Mouse (Mus musculus) adrenal gland, postnatal 25 days (tissue): Measurements from ENCODE around the gene Fto. TPM values are rescaled to one million over a fixed set of nuclear protein-coding genes. Genes with fewer than 3 reads are reported as not detected.

Experiments used
- DNase-seq: peaks from one replicate; pipeline ENCODE4 v3.0.0; 2021; ENCODE audit warnings: mixed read lengths
- long read RNA-seq: library from polyadenylated mRNA; stranded (forward); transcript quantifications from one replicate; pipeline ENCODE4 v2.0.0, GENCODE M21; 2021
- total RNA-seq: library from RNA; stranded (reverse); gene quantifications from 2 replicates; pipeline ENCODE4 v1.2.3, GENCODE M21; 2021

The Fto gene
- 71.7 and 82.7 TPM in 2 replicates for total RNA-seq
- long read RNA-seq, transcript Fto-201 (9 exons, 3,564 nt) = major isoform, 5 of 19 reads
- long read RNA-seq, partial matches to known transcripts = 2 of 19 reads
- long read RNA-seq, other reads (novel, unspliced or antisense) = 10 of 19 reads

DNA sequence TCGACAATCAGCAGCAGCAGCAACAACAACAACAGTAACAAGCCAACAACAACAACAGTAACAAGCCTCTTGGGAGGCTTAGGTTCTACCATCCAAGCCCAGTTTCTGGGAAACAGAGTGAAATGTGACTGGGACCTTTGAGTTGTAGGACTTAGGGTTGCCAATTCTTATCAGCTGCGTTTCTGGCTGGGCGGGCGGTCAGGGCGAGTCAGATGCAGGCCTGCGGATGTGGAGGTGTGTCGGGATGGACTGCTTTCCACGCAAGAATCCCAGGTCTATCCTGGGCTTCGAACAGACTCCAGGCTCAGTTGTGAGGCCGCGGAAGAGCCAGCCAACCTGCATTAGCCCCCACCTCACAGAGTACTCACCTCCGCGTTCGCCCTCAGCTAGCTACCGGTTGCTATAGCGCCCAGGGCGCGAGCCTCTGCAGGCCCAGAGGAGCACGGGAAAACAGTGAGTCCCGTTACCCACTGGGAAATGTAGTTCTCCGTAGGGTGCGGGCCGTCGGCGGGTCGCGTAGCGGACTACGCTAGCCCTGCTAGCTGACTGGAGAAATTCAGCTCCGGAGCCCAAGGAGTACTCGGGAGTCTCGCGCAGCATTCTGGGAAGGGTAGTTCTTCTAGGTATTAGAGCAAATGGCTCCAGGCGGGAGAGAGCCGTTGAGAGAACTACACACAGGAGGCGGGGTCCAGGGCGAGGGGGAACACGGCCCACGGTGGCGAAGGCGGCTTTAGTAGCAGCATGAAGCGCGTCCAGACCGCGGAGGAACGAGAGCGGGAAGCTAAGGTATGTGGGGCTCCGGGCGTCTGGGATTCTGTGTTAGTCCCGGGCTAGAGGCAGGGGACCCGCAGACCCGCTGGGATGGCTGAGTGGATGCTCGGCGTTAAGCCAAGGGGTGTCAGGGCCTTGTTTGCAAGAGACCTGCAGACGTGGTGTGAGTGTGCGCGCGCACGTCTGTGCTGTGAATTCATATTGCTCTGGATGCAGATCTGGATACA, at the start of gene Fto, which contains the start of gene Rpgrip1l:
Fto (plus strand) TSS at position 691 of the 998 bp plus-strand sequence.
Rpgrip1l (minus strand) TSS at position 428 of the 998 bp plus-strand sequence.
- peak; percentile 91 for DNase-seq

DNA sequence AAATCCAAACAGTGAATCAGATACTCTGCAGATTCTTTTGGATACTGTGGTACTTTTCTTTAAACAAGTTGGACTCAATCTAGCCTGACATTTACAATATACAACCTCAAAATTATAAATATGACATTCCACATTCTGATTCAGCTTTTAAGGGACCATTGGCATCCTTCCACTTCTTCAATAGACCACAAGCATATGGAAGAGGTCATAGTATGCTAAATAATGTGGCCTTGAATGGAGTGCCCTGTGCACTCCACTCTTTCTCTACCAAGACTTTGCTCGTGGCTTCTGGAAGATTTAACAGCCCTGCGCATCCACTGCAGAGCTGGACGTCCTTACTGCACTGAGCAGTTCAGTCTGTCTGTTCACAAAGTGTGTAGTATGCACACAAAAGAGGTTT, 49.4 kb upstream of the Fto start:
- DNase-seq = no peak

DNA sequence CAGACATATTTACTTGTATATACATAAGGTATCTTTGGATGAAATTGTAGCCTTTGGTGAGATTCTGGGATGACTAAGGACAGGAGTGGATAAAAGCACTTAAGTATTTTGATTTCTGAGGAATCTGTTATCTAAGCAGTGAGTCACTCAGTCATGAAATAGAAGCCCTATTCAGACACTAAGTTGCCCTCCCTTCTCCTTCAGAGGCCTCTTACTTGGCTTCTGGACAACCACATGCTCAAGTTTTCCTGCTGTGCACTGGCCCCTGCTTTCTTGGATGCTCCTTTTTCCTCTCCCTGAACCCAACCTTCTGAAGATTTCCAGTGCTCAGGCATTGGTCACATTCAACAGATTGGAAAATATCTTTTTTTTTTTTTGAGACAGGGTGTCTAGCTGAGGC, 48.8 kb upstream of the Fto start:
- no peak for DNase-seq

DNA sequence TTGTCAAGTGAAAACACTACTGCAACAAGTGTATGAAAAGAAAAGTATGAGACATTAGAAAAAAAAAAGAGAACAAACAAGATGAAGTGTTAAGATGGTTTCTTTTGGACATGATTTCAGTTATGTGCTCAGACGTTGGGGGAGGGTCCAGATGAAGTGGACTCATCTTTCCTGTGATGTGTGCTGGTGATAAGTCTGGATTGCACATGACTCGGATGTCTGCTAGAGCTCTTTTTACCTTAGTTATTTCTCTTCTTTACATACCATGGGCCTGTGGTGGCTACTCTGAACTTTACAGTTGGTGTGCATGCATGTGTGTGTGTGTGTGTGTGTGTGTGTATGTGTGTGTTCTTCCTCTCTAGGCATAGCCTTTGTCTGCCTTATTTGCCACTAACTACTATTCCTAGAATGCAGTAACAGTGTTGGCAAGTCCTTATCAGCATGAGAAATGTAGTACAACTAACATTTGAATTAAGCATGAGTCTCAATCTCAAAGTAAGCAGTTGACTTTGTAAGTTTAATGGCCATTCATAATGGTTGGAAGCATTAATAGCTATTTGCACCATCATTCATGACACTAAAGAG, 43.9 kb upstream of the Fto start:
- DNase-seq = no peak

- no peak for DNase-seq
These were observed 39.8 kb upstream of the Fto start for GRCm38 (mm10) chr8:91273493-91273892.

- no peak for DNase-seq
These were observed 37.0 kb upstream of the Fto start for GRCm38 (mm10) chr8:91276337-91276736.

DNA sequence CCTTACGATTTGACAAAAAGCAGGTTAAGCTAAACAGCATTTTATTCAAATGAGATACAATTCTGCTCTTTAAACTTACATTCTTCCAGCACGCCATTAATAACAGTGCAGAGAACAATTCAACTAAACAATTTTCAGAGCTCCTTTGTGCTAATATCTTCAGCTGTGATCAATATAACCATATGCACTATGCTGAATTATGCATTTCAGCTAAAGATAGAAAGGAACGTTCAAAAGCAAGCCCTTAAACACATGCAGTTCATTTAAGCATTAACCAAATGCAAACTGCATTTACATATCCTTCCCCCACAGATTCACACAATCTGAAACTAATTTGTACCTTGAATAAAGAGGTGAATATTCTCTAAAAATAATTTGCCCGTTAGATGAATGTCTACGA, 35.3 kb upstream of the Fto start:
- no peak for DNase-seq

GRCm38 (mm10) chr8:91280467-91281212, 32.7 kb upstream of the Fto start:
- no peak for DNase-seq

DNA sequence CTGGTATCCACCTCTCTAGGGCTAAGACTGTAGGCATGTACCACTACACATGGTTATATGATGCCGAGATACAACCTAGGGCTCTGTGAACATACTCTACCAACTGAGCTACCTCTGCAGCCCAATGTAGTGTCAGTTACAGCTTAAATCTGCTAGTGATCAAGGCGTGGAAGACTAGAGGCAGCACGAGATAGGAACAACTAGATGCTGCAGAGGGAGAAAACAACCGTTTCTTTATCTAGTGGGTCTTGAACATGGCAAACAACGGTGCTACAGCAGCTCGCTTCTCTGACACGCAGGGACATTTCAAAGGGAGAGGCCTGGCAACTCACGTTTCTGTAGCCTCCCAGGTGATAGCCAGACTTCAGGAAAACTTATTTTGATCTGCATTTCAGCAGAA, 31.8 kb upstream of the Fto start:
- DNase-seq = no peak

DNA sequence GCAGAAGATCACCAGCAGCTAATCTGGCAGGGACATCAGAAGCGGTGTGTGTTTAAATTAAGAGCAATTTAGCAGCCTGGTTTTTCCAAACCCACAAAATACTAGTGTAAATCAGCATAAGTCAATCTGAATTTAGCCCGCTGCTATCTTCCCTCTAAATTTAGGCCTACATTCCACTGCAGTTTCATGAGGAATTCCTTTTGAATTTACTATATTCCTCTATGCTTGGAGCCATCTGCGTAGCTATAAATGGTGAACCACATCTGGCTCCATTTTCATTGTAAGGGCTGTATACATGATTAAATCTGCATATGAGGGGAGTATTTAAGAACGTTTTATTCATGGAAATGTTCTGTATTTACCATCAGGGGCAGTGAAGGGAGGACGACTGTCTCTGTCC, 30.7 kb upstream of the Fto start:
- no peak for DNase-seq

GRCm38 (mm10) chr8:91283815-91284214, 29.5 kb upstream of the Fto start:
- DNase-seq = no peak

DNA sequence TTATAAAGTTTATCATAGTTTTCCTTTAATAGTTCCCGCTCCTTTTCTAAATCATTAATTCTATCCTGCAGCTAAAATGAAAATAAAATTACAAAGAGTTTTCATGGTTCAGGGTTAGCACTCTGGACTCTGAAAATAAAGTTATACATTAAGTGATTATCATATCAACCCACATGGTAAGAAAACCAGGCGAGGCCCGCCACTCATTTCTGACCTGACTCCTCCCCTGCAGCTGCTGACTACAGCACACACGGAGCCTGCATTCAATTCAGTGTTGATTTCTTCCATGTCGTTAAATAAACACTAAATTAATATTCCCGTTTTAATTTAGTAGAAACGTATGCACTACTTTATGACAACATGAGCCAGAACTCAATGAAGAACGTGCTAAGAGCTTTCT, 27.1 kb upstream of the Fto start:
- DNase-seq = no peak

GRCm38 (mm10) chr8:91290576-91290975, 22.7 kb upstream of the Fto start:
- DNase-seq = no peak

GRCm38 (mm10) chr8:91295786-91296185, 17.5 kb upstream of the Fto start:
- no peak for DNase-seq

GRCm38 (mm10) chr8:91298672-91299071, 14.7 kb upstream of the Fto start:
- DNase-seq = no peak

- DNase-seq = no peak
These were observed 8.6 kb upstream of the Fto start for GRCm38 (mm10) chr8:91304481-91305386.

- DNase-seq = no peak
These were observed 983 bp upstream of the Fto start for GRCm38 (mm10) chr8:91312342-91312741.

DNA sequence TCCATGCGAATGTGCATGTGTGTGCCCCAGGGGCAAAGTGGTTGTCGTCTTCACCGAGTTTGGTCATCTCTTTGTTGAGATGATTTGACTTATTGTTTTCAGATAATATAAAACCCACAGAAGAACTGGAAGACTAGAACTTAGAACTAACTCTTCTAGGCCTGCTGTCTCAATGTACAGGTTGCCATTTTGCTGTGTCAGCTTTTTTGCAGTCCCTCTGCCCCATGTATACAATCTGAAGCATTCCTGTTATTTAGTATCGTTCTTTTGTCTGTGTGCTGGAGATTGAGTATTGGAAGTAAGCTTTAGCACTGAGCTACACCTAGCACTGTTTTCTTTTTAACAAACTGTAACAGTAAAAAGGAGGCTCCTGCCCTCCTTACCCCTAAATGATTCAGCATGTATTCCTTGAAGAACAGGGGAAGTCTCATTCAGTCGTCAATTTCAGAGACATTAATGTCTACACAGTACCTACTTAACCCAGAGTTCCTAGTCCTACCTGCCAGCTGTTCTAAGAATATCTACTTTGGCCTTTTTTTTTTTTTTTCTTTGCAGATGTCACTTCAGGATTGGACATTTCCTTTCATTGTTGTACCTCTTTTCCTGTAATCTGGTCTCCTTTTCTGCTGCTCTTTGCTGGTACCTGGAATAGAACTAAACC, 4.4 kb downstream of the Fto start:
- DNase-seq = no peak

GRCm38 (mm10) chr8:91318938-91319729, 5.8 kb downstream of the Fto start:
- DNase-seq = no peak

DNA sequence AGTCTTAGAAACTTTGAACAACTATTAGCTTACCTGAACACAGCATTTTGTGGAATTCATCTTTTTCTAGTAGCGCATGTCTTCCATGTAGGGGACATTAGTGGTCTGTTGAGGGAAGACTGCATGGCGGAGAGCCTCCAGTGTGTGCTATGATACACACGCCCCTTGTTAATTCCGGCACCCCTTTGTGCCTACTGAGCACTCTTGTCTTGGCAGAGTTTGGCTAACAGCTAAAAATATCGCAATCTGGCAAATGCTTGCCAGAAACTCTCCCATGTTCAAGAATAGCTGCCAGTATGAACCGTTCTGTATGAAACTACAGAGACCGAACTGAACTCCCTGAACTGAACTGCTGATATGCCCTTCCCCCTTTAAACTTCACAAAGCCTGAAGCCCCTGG, 10.2 kb downstream of the Fto start:
- DNase-seq = no peak
